Mouse (Mus musculus): ENCODE measurements around the gene Oit3. TPM values are rescaled to one million over a fixed set of nuclear protein-coding genes. Genes with fewer than 3 reads are reported as not detected.
"Not testable (repeated sequence)": the region's sequence is repeated elsewhere in the genome, so short reads cannot be mapped to it uniquely, and the experiment has no call there.

The Oit3 gene
- total RNA-seq, 2 experiments from 2014 or later, result 0.30 to 0.84 TPM

GRCm38 (mm10) chr10:59435746-59436145, 5.8 kb downstream of the Oit3 start:
- no peak for DNase-seq (ENCODE audit: low spot score in 2 of 2)
- intact Hi-C loops (cut with DNase I), result no loop called here

GRCm38 (mm10) chr10:59430701-59431218, 10.8 kb downstream of the Oit3 start:
- intact Hi-C loops (cut with DNase I), result no loop called here
- no peak for DNase-seq (ENCODE audit: low spot score in 2 of 2)

- intact Hi-C loops (cut with DNase I), result no loop called here
- no peak for DNase-seq (ENCODE audit: low spot score in 2 of 2)
These were observed 12.0 kb downstream of the Oit3 start for GRCm38 (mm10) chr10:59429448-59430135.

- intact Hi-C loops (cut with DNase I), result no loop called here
- no peak for DNase-seq (ENCODE audit: low spot score in 2 of 2)
These were observed 15.2 kb downstream of the Oit3 start for GRCm38 (mm10) chr10:59426371-59426770.

GRCm38 (mm10) chr10:59425369-59425768, 16.2 kb downstream of the Oit3 start:
- DNase-seq (ENCODE audit: low spot score in 2 of 2), result no peak
- intact Hi-C loops (cut with DNase I), result no loop called here

GRCm38 (mm10) chr10:59424453-59424852, 17.1 kb downstream of the Oit3 start:
- intact Hi-C loops (cut with DNase I), result no loop called here
- no peak for DNase-seq (ENCODE audit: low spot score in 2 of 2)

- intact Hi-C loops (cut with DNase I), result no loop called here
- no peak for DNase-seq (ENCODE audit: low spot score in 2 of 2)
These were observed 22.1 kb downstream of the Oit3 start for GRCm38 (mm10) chr10:59419516-59419915.

- DNase-seq (ENCODE audit: low spot score in 2 of 2), result no peak
- intact Hi-C loops (cut with DNase I), result no loop called here
These were observed 25.0 kb downstream of the Oit3 start for GRCm38 (mm10) chr10:59416623-59417022.

GRCm38 (mm10) chr10:59413711-59414110, 27.9 kb downstream of the Oit3 start:
- intact Hi-C loops (cut with DNase I), result no loop called here
- DNase-seq (ENCODE audit: low spot score in 2 of 2), result no peak

GRCm38 (mm10) chr10:59410264-59410663, 31.3 kb downstream of the Oit3 start:
- intact Hi-C loops (cut with DNase I), result no loop called here
- DNase-seq (ENCODE audit: low spot score in 2 of 2), result no peak

- DNase-seq (ENCODE audit: low spot score in 2 of 2), result no peak
- intact Hi-C loops (cut with DNase I), result no loop called here
These were observed 33.1 kb downstream of the Oit3 start for GRCm38 (mm10) chr10:59408499-59408898.

GRCm38 (mm10) chr10:59403793-59404149, 37.8 kb downstream of the Oit3 start:
- DNase-seq (ENCODE audit: low spot score in 2 of 2), result no peak
- intact Hi-C loops (cut with DNase I), result no loop called here

GRCm38 (mm10) chr10:59402899-59403792, 38.4 kb downstream of the Oit3 start, which contains the start of gene Pla2g12b:
Gene Pla2g12b (plus strand): TSS chr10:59403660.
- DNase-seq (ENCODE audit: low spot score in 2 of 2), result no peak
- intact Hi-C loops (cut with DNase I), result no loop called here

GRCm38 (mm10) chr10:59395461-59395860, 46.1 kb downstream of the Oit3 start, which contains the start of gene Gm10273:
Gene Gm10273 (plus strand): TSS chr10:59395632.
- intact Hi-C loops (cut with DNase I); DNase-seq (ENCODE audit: low spot score in 2 of 2): not testable (repeated sequence)

GRCm38 (mm10) chr10:59391907-59392306, 49.7 kb downstream of the Oit3 start:
- DNase-seq (ENCODE audit: low spot score in 2 of 2), result no peak
- intact Hi-C loops (cut with DNase I), result no loop called here

GRCm38 (mm10) chr10:59389652-59390051, 51.9 kb downstream of the Oit3 start:
- DNase-seq (ENCODE audit: low spot score in 2 of 2), result peak in 1 of 2 experiments; percentile 17
- intact Hi-C loops (cut with DNase I), result no loop called here

- intact Hi-C loops (cut with DNase I), result no loop called here
- peak in 1 of 2 experiments; percentile 18 for DNase-seq (ENCODE audit: low spot score in 2 of 2)
These were observed 54.6 kb downstream of the Oit3 start for GRCm38 (mm10) chr10:59386951-59387350.

- intact Hi-C loops (cut with DNase I); DNase-seq (ENCODE audit: low spot score in 2 of 2): not testable (repeated sequence)
These were observed 60.0 kb downstream of the Oit3 start for GRCm38 (mm10) chr10:59381563-59381962.

GRCm38 (mm10) chr10:59380411-59380821, 61.2 kb downstream of the Oit3 start:
- no peak for DNase-seq (ENCODE audit: low spot score in 2 of 2)

GRCm38 (mm10) chr10:59379927-59380326, 61.7 kb downstream of the Oit3 start:
- no peak for DNase-seq (ENCODE audit: low spot score in 2 of 2)
- intact Hi-C loops (cut with DNase I), result no loop called here

More at GRCm38 (mm10) chr10:59380411-59380821, 61.2 kb downstream of the Oit3 start:
- intact Hi-C loops (cut with DNase I), result no loop called here
